ENCODE assay signal across 19 mouse cellular contexts in the genomic region with DNA sequence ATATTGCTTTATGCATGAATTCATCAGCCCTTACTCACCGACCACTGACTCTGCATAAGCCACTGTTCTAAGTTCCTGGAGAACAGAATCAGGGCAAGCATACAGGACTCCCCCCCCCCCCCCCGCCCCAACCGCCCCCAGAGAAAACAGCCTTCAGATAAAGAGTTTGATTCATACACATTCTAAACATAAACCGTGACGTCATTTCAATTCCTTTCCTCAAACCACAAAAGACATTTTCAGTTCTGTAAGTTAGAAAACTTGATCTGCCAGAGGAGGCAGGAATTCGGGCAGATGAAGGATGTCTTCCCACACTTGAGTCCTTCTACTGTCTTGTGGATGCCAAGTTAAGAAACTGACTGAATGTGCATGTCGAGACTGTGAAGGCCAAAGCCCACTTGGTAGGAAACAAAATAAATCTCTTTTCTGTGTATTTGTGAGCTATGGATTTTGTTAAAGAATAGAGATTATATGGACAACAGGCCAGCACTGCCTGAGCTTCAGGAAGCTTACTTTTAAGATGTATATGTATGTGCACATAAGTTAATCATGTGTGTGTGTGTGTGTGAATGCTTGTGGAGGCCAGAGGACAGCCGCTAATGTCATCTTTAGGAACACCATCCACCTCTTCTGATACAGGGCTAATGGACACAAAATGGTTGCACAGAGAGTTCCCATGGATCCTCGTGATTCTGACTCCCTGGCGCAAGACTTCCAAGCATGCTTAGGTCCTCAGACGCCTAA.
DNase-seq lines count a peak whose midpoint lies in the region; ATAC-seq and TF ChIP-seq lines count a peak whose summit lies in the region.
"Had no signal": no experiment of that assay in that cellular context is flagged by ENCODE, and none has a peak within 500 bp of the region (broad histone marks: within the 10 kb centered on the region; RNA-seq: fewer than 3 reads in every experiment).

No protein-coding gene starts in this region.

- H3K79me3 ChIP-seq in C2C12 (ENCODE audit: low read depth) = peaks cover 9% of the 10 kb centered on the region

- H3K9ac ChIP-seq in heart, postnatal 0 days (replicated peaks; ENCODE audit: low read depth, low read length) = no peak overlapping the region
- no peak overlapping the region for H3K9ac ChIP-seq in embryonic facial prominence, embryonic 14.5 days (ENCODE audit: low read depth, low read length)
- H3K9ac ChIP-seq: embryonic facial prominence, embryonic 12.5 days; hindbrain, embryonic 14.5 days; limb, embryonic 13.5 days; liver, embryonic 13.5 days had no signal

- H3K4me2 ChIP-seq in heart, postnatal 0 days (ENCODE audit: low read depth, low read length) = no peak overlapping the region
- no peak overlapping the region for H3K4me2 ChIP-seq in embryonic facial prominence, embryonic 14.5 days (ENCODE audit: low read depth, low read length)
- H3K4me2 ChIP-seq: embryonic facial prominence, embryonic 12.5 days; hindbrain, embryonic 14.5 days; limb, embryonic 13.5 days; liver, embryonic 13.5 days; midbrain, embryonic 11.5 days had no signal

- no peak overlapping the region for H3K4me3 ChIP-seq in heart, postnatal 0 days (ENCODE audit: low read depth, low read length)
- no peak overlapping the region for H3K4me3 ChIP-seq in C2C12 (ENCODE audit: insufficient read depth, poor library complexity, severe bottlenecking)
- H3K4me3 ChIP-seq in embryonic facial prominence, embryonic 14.5 days (ENCODE audit: low read depth, low read length) = no peak overlapping the region
- H3K4me3 ChIP-seq: embryonic facial prominence, embryonic 12.5 days; heart, adult 2 months; limb, embryonic 13.5 days; liver, embryonic 13.5 days had no signal

- H3ac ChIP-seq in C2C12 (ENCODE audit: control insufficient read depth, insufficient read length, low read depth) = no peak overlapping the region

- no peaks in the 10 kb centered on the region for H3K36me3 ChIP-seq in heart, postnatal 0 days (replicated peaks; ENCODE audit: control insufficient read depth, insufficient read depth, low read length)
- no peaks in the 10 kb centered on the region for H3K36me3 ChIP-seq in C2C12 (ENCODE audit: control insufficient read depth, insufficient read depth)
- no peaks in the 10 kb centered on the region for H3K36me3 ChIP-seq in embryonic facial prominence, embryonic 14.5 days (ENCODE audit: control insufficient read depth, insufficient read depth, low read length)
- H3K36me3 ChIP-seq: embryonic facial prominence, embryonic 12.5 days; G1E; limb, embryonic 13.5 days; liver, embryonic 13.5 days had no signal

- ATAC-seq in heart, postnatal 0 days (ENCODE audit: insufficient read depth, low read depth) = no peak
- ATAC-seq in embryonic facial prominence, embryonic 14.5 days (ENCODE audit: low read depth) = no peak
- ATAC-seq: intestine, postnatal 0 days had no signal

- H3K9me3 ChIP-seq in heart, postnatal 0 days (replicated peaks; ENCODE audit: control insufficient read depth, low read length) = no peaks in the 10 kb centered on the region
- H3K9me3 ChIP-seq in embryonic facial prominence, embryonic 14.5 days (ENCODE audit: control insufficient read depth, low read length) = no peaks in the 10 kb centered on the region
- H3K9me3 ChIP-seq: embryonic facial prominence, embryonic 12.5 days; G1E; limb, embryonic 13.5 days; liver, embryonic 13.5 days had no signal

- TF ChIP-seq CTCF in heart, postnatal 0 days (IDR thresholded peaks at IDR 0.05; ENCODE audit: low read depth) = no peak
- TF ChIP-seq CTCF in C2C12 (IDR thresholded peaks at IDR 0.05; ENCODE audit: control insufficient read depth, insufficient read depth, insufficient read length) = no peak

- WGBS in heart, postnatal 0 days = 67% methylated on average over 11 of the region's 11 CpGs
- WGBS in embryonic facial prominence, embryonic 14.5 days = 63% methylated on average over 11 of the region's 11 CpGs

- intact Hi-C loops in heart, postnatal 14 days (cut with DNase I) = loop anchor here (10.0 kb wide), 1 partner anchor 1234 kb away; a partner anchor contains a TSS

- peak overlapping the region; percentile 31; the same call in 1 of the 2 replicates for H3K27ac ChIP-seq in heart, postnatal 0 days (ENCODE audit: low read depth)
- H3K27ac ChIP-seq in embryonic facial prominence, embryonic 14.5 days (replicated peaks; ENCODE audit: low read depth, low read length) = peak overlapping the region; percentile 52
- H3K27ac ChIP-seq: embryonic facial prominence, embryonic 12.5 days; heart, adult 2 months; hindbrain, embryonic 14.5 days; limb, embryonic 13.5 days; liver, embryonic 13.5 days had no signal

- no peaks in the 10 kb centered on the region for H3K27me3 ChIP-seq in heart, postnatal 0 days (ENCODE audit: control insufficient read depth, insufficient read depth, low read length)
- no peaks in the 10 kb centered on the region for H3K27me3 ChIP-seq in C2C12 (ENCODE audit: control insufficient read depth, insufficient read depth, insufficient read length)
- H3K27me3 ChIP-seq in embryonic facial prominence, embryonic 14.5 days (replicated peaks; ENCODE audit: control insufficient read depth, insufficient read depth, low read length) = no peaks in the 10 kb centered on the region
- H3K27me3 ChIP-seq: embryonic facial prominence, embryonic 12.5 days; limb, embryonic 13.5 days; liver, embryonic 13.5 days had no signal

- no peaks in the 10 kb centered on the region for H3K4me1 ChIP-seq in heart, postnatal 0 days (ENCODE audit: control insufficient read depth, insufficient read depth)
- peaks cover 15% of the 10 kb centered on the region; the same call in 1 of the 2 replicates for H3K4me1 ChIP-seq in embryonic facial prominence, embryonic 14.5 days (ENCODE audit: control insufficient read depth, insufficient read depth, low read length)
- H3K4me1 ChIP-seq: liver, embryonic 13.5 days had no signal

- H3K79me2 ChIP-seq in C2C12 (ENCODE audit: control insufficient read depth, insufficient read depth) = peaks cover 43% of the 10 kb centered on the region

- no peak for DNase-seq in heart, postnatal 0 days (ENCODE audit: low spot score)
- no peak for DNase-seq in heart, postnatal 14 days
- DNase-seq in embryonic facial prominence, embryonic 14.5 days (ENCODE audit: low spot score) = peak; percentile 76
- peak; percentile 43 to 44 for DNase-seq in lung, postnatal 4 days
- no peak for DNase-seq in layer of hippocampus, adult 18-20 months (ENCODE audit: low spot score in 2 of 2)
- no peak for DNase-seq in urinary bladder, postnatal 14 days (ENCODE audit: low spot score)
- DNase-seq: cerebellum, adult 8-10 months; gastrocnemius, postnatal 14 days; heart, adult 2 months; layer of hippocampus, postnatal 36 days; liver, embryonic 13.5 days; retina, postnatal 1 day had no signal

- no peak for TF ChIP-seq EP300 in heart, postnatal 0 days (IDR thresholded peaks at IDR 0.05; ENCODE audit: low read depth)

TF ChIP-seq in C2C12, 6 proteins besides CTCF, POLR2A, EP300 and RAD21:
- TF ChIP-seq MYOG (IDR thresholded peaks at IDR 0.05; ENCODE audit: control insufficient read depth, extremely low read depth, insufficient read length) (no peak), CEBPB (IDR thresholded peaks at IDR 0.05; ENCODE audit: low read depth) (peak; percentile 18)

Comparison
In these comparisons a context has a peak if more than half of its experiments do, and no peak if none do; other contexts are left out.
1. DNase-seq: peak in embryonic facial prominence, embryonic 14.5 days (single experiment) and lung, postnatal 4 days (2 of 2); none in heart, postnatal 0 days (single experiment), heart, postnatal 14 days (0 of 2), layer of hippocampus, adult 18-20 months (0 of 2) and urinary bladder, postnatal 14 days (single experiment).